Mouse (Mus musculus) hindbrain, embryonic 12.5 days (tissue): ENCODE measurements at regions not wholly inside any gene's neighbourhood (a gene's known extent, or its start where the extent isn't known, plus 50 kb on each side); places are given as distances from the start of the nearest gene placed in this dataset.

ENCODE experiments used
- ATAC-seq: fragments of 200-750 bp; cut with Nextera tagmentation; 2 replicates; pipeline ENCODE4 v1.8.0; 2017; ENCODE audit warnings: moderate TSS enrichment; ENCODE audit not compliant: low FRiP score
- H3K27ac ChIP-seq: fragments of 300-500 bp; sonication (generic); 2 replicates; pipeline ENCODE4 v1.5.1; 2016; ENCODE audit warnings: mild to moderate bottlenecking
- H3K27me3 ChIP-seq: fragments of 300-500 bp; sonication (generic); 2 replicates; pipeline ENCODE4 v1.6.1; 2016; ENCODE audit warnings: mild to moderate bottlenecking
- H3K36me3 ChIP-seq: fragments of 300-500 bp; sonication (generic); 2 replicates; pipeline ENCODE4 v1.6.1; 2016; ENCODE audit warnings: mild to moderate bottlenecking
- H3K4me1 ChIP-seq: fragments of 300-500 bp; sonication (generic); 2 replicates; pipeline ENCODE4 v1.6.1; 2016
- H3K4me2 ChIP-seq: fragments of 300-500 bp; sonication (generic); replicated peaks from 2 replicates; pipeline ENCODE4 v1.6.1; 2016; ENCODE audit warnings: mild to moderate bottlenecking
- H3K4me3 ChIP-seq: fragments of 300-500 bp; sonication (generic); 2 replicates; pipeline ENCODE4 v1.5.1; 2016; ENCODE audit warnings: mild to moderate bottlenecking
- H3K9ac ChIP-seq: fragments of 300-500 bp; sonication (generic); 2 replicates; pipeline ENCODE4 v1.6.1; 2016; ENCODE audit warnings: mild to moderate bottlenecking, moderate library complexity
- H3K9me3 ChIP-seq: fragments of 300-500 bp; sonication (generic); replicated peaks from 2 replicates; pipeline ENCODE4 v1.6.1; 2016; ENCODE audit warnings: mild to moderate bottlenecking
- WGBS: fragments of 180-500 bp; shearing (Covaris S2); methylation state at CpG from one replicate; pipeline ENCODE4 v1.1.7; 2016; 5-methylcytosine and 5-hydroxymethylcytosine counted together

DNA sequence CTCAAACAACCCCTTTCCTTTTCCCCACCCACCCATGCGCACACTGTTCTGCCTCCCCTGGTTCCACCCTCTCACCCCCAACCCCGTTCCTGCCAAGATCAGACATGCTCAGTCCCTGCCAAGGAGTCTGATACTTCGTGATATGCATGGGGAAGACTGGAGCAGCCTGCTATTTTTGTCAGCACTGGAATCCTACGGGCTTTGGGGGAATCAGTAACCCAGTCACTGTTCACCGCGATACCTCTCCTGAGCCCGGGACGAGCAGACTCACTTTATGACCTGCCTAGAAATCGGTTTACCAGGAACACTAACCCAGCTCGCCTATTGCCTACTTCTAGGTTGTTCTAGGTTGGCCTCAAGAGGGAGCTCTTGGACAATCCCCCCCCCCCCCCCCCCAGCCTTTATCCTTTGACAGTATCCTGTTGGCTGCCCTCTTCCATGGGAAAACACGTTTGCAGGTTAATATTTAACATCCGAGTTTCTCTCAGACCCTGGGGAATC lies 110.2 kb downstream of the Ddx11 start:
- Histone ChIP-seq H3K27ac (no peak overlapping the region), H3K36me3 (no peaks in the 10 kb centered on the region), H3K4me2 (no peak overlapping the region), H3K4me3 (no peak overlapping the region), H3K9me3 (no peaks in the 10 kb centered on the region), H3K9ac (no peak overlapping the region), H3K4me1 (0 out of 2 replicates have a peak, but pooled peaks cover 10% of the 10 kb centered on the region), H3K27me3 (no peaks in the 10 kb centered on the region)
- ATAC-seq = no peak
- WGBS = 46% methylated on average over 12 of the region's 12 CpGs

DNA sequence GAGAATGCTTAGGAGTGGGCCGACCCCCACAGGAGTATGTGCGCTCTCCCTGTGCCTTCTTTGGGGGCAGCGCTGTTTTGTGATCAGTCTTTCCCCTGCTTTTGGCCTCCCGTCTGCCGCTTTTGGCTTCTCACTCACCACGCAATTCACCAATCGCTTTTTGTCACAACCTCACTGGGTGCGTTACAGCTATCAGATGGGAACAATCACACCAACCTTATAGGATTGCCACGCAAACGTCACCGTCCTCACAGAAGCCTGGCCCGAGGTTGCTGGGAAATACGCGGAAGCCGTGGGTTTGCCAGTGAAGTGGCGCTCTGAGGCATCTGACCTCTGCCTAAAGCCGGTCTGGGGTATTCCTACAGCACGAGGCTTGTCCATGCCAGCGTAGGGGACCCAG lies 111.1 kb downstream of the Ddx11 start:
- no peak for ATAC-seq
- Histone ChIP-seq H3K27me3 (no peaks in the 10 kb centered on the region), H3K36me3 (no peaks in the 10 kb centered on the region), H3K4me3 (no peak overlapping the region), H3K9ac (no peak overlapping the region), H3K27ac (no peak overlapping the region), H3K4me1 (0 out of 2 replicates have a peak, but pooled peaks cover 10% of the 10 kb centered on the region), H3K4me2 (no peak overlapping the region), H3K9me3 (no peaks in the 10 kb centered on the region)
- 79% methylated on average over 19 of the region's 19 CpGs for WGBS

DNA sequence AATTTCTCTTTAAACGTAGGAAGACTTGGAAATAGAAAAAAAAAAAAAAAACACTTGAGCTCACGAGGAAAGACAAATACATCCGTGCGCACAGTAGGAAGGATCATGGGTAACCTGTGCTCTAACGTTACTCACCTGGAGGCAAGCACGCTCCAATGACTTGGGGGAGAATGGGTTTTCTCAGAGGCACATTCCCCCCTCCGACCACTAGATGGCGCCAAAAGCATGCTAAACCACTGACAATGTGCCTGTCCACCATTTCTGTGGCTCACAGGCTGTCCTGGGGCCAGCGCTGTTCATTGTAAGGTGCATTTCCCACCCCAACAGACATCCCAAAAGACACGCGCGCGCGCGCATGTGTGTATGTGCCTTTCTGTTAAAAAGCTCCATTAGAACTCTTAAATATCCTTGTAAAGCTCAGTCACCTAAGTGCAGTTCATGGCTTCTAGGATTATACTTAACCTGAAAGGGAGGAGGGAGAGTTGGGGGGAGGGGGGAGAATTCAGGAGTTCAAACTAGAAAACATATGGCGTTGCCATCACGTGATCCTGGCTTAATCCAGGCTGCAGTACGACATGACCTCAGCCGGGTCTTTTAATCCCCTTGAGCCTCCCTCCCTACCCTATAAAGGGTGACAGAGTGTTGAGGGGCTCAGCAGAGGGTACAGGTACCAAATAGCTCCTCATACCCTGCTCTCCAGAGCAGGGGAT lies 111.9 kb downstream of the Ddx11 start:
- no peaks in the 10 kb centered on the region for H3K36me3 ChIP-seq
- WGBS = 6% methylated on average over 19 of the region's 19 CpGs
- peak overlapping the region; percentile 22 for H3K4me3 ChIP-seq
- H3K27me3 ChIP-seq = no peaks in the 10 kb centered on the region
- no peaks in the 10 kb centered on the region for H3K9me3 ChIP-seq
- H3K4me2 ChIP-seq = peak overlapping the region; percentile 50
- H3K27ac ChIP-seq = no peak overlapping the region
- peak; percentile 85 for ATAC-seq
- H3K9ac ChIP-seq = 0 out of 2 replicates have a peak overlapping the region, but pooled peaks have one; percentile 38
- H3K4me1 ChIP-seq = 0 out of 2 replicates have a peak, but pooled peaks cover 10% of the 10 kb centered on the region

DNA sequence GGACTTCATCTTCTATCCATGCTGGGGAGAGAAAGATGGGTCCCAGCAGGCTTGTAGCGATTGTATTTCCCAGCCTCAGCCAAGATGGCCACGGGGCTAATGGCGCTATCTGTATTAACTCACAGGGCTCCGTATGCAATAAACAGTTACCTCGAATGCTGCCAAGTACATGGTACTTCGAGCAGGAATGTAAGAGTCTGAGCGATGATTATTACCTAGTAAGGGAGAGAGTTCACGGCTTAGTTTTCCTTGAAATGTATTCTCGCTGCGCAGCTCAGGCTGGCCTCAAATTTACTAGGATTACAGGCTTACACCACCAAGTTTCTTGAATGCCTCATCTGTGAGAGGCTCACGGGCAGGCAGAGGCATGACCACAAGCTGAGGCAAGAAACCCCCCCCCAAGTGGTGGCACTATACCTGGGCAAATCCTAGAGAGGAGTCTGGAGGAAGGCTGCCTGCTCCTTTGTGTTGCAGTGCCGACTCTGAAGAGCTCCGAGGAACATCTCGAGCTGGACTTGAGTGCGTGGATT lies 112.6 kb downstream of the Ddx11 start:
- H3K9me3 ChIP-seq = no peaks in the 10 kb centered on the region
- no peak overlapping the region for H3K9ac ChIP-seq
- ATAC-seq = no peak; the same call in 1 of the 2 replicates
- no peaks in the 10 kb centered on the region for H3K27me3 ChIP-seq
- 0 out of 2 replicates have a peak, but pooled peaks cover 10% of the 10 kb centered on the region for H3K4me1 ChIP-seq
- H3K27ac ChIP-seq = peak overlapping the region; percentile 30; the same call in 1 of the 2 replicates
- H3K36me3 ChIP-seq = no peaks in the 10 kb centered on the region
- 82% methylated on average over 15 of the region's 15 CpGs for WGBS
- H3K4me2 ChIP-seq = peak overlapping the region; percentile 50; the same call in 1 of the 2 replicates
- no peak overlapping the region for H3K4me3 ChIP-seq

DNA sequence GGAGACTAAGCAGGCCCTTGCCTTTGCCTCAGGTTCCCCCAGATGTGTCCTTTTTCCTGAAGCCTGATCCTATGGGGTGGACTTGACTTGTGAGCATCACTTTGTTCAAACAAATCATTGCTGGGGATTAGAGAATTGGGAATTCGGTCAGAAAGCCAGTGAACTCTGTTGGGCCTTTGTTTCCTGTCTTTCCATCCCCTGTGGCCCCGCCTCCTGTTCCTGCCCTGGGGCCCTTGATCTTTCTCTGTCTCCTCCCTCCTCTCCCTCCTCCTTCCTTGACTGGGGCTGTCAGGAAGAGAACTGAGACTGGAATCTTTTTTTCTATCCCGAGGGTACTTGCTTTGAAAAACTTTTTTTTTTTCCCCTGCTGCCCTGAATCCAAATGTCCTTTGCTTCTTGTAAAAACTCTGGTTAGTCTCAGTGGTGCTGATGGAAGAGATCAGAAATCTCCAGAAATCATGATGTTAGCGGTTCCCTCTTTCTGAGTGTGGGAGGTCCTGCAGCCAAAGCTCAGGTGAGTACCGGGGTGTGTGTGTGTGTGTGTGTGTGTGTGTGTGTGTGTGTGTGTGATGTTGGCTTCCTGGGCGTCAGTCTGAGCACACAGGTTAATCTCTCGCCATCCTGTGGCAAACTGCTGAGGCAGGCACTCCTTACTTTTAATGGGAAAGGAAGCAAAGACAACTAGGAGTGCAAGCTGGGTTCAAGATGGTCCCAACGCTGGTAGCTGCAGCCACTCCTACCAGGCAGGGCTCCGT lies 118.7 kb downstream of the Ddx11 start:
- Histone ChIP-seq H3K9me3 (no peaks in the 10 kb centered on the region), H3K27me3 (no peaks in the 10 kb centered on the region), H3K4me2 (peak overlapping the region; percentile 9; the same call in 1 of the 2 replicates), H3K27ac (peak overlapping the region; percentile 62), H3K9ac (no peak overlapping the region), H3K4me1 (peaks cover 18% of the 10 kb centered on the region), H3K4me3 (no peak overlapping the region), H3K36me3 (no peaks in the 10 kb centered on the region)
- ATAC-seq = no peak
- WGBS = 14% methylated on average over 9 of the region's 9 CpGs

DNA sequence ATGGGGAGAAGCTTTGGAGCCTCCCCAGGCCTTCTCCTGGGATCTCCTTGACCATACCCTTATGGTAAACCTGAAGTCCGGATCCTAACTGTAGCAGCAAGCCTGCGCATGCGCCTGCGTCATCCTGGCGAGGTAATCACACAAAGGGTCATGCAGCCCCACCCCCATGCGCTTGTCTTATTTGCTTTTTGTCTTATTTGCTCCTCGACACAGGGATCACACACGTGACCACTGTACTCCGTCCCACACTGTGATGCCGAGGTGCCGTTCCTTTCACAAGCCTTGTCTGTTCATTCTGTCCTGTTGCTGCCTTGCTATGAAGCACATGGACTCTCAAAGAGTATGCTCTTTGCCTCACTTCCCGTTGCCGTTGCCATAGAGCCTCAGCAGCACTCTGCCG lies 120.9 kb downstream of the Ddx11 start:
- no peak overlapping the region for H3K9ac ChIP-seq
- H3K9me3 ChIP-seq = no peaks in the 10 kb centered on the region
- no peak overlapping the region for H3K4me2 ChIP-seq
- H3K4me3 ChIP-seq = no peak overlapping the region
- H3K4me1 ChIP-seq = peaks cover 18% of the 10 kb centered on the region
- H3K36me3 ChIP-seq = no peaks in the 10 kb centered on the region
- no peaks in the 10 kb centered on the region for H3K27me3 ChIP-seq
- ATAC-seq = no peak
- WGBS = 94% methylated on average over 14 of the region's 14 CpGs
- no peak overlapping the region for H3K27ac ChIP-seq

DNA sequence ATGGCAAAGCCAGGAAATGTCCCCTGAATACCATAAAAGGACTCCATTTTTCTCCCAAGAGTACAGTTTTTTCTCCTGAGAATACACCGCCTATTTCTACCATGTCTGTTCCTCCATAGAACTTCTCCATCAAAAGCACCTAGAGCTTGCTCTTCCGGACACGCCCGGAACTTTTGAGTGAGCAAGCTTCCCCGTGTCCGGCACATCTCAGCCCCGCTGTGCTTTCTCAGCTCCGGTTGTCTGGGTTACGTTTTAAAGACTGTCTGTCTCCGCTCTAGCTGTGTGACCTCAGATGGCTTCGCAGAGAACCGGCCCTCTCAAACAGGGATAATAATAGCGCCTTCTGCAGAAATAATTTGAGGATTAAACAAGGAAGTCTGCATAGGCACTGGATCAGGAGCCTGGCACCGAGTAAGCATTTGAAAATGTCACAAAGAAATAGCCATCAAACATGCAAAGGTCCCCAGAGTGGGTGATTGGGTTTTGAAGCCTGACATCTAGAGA lies 122.8 kb downstream of the Ddx11 start:
- Histone ChIP-seq H3K4me2 (no peak overlapping the region), H3K9me3 (no peaks in the 10 kb centered on the region), H3K27ac (no peak overlapping the region), H3K4me1 (peaks cover 18% of the 10 kb centered on the region), H3K4me3 (no peak overlapping the region), H3K36me3 (no peaks in the 10 kb centered on the region), H3K27me3 (no peaks in the 10 kb centered on the region), H3K9ac (no peak overlapping the region)
- ATAC-seq = no peak
- 75% methylated on average over 14 of the region's 14 CpGs for WGBS

DNA sequence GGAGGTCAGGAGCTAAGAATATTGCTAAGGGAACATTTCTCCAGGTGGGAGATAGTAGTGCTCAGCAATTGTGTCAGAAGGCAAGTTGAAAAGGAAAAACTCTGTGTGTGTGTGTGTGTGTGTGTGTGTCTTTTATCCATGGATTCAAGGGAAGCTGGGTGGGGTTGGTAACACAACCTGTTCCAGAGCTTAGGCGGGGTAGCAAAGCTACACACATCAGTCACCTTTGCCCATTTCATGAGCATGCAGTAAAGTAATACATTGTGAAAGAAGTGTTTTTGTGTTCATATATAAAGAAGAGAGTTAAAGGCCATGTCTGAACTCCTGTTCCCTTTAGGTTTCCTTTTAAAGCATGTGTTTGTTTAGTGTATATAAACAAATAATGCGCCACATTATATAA lies 128.2 kb downstream of the Ddx11 start:
- H3K27ac ChIP-seq = no peak overlapping the region

DNA sequence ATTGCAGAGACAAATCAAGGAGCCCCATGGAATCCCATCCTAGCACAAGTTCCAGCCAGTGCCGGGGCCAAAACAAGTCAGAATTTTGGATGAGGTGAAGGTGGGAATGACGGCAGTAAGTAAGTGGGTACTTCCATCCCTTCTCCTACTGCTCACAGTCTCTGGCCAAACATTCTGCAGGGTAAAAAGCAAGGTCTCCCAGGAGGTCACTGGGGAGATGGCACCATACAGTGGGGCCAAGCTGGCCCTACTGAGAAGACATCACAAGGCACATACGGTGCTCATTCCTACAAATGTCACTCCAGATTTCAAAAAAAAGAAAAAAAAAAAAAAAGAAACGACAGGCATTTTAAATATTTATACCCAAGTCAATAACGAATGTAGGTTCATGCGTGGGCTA lies 129.6 kb downstream of the Ddx11 start:
- no peaks in the 10 kb centered on the region for H3K36me3 ChIP-seq
- H3K4me2 ChIP-seq = no peak overlapping the region
- no peak for ATAC-seq
- WGBS = 90% methylated on average over 6 of the region's 6 CpGs
- H3K4me1 ChIP-seq = no peaks in the 10 kb centered on the region
- no peaks in the 10 kb centered on the region for H3K27me3 ChIP-seq
- no peak overlapping the region for H3K27ac ChIP-seq
- H3K4me3 ChIP-seq = no peak overlapping the region
- H3K9me3 ChIP-seq = no peaks in the 10 kb centered on the region
- no peak overlapping the region for H3K9ac ChIP-seq

More for the DNA sequence above, 128.2 kb downstream of the Ddx11 start:
- no peak for ATAC-seq
- Histone ChIP-seq H3K9me3 (no peaks in the 10 kb centered on the region), H3K4me3 (no peak overlapping the region), H3K9ac (no peak overlapping the region), H3K27me3 (no peaks in the 10 kb centered on the region), H3K4me1 (no peaks in the 10 kb centered on the region), H3K36me3 (no peaks in the 10 kb centered on the region), H3K4me2 (no peak overlapping the region)
- 98% methylated on average over 2 of the region's 2 CpGs for WGBS

DNA sequence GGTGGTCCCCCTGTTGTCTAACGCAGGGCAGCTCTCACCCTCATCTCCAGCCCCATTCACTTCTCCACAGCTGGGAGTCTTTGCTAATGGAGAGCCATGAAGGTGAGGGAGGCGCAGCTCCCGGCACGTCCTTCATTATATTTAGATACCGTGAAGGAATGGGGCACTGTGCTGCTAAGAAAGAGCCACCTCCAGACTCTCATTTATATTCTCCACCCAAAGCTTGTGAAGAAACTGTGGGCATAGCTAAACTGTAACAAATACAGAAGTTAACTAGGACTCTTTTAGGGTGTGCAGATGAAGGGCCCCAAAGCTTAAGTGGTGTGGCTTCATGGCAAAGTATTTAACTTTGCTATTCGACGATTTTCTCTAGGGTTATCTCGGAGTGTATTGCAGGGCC lies 136.4 kb downstream of the Ddx11 start:
- no peak for ATAC-seq
- no peaks in the 10 kb centered on the region for H3K27me3 ChIP-seq
- no peaks in the 10 kb centered on the region for H3K36me3 ChIP-seq
- H3K9me3 ChIP-seq = no peaks in the 10 kb centered on the region
- H3K9ac ChIP-seq = no peak overlapping the region
- H3K4me1 ChIP-seq = no peaks in the 10 kb centered on the region
- 60% methylated on average over 8 of the region's 8 CpGs for WGBS
- no peak overlapping the region for H3K4me2 ChIP-seq
- no peak overlapping the region for H3K27ac ChIP-seq
- H3K4me3 ChIP-seq = no peak overlapping the region

DNA sequence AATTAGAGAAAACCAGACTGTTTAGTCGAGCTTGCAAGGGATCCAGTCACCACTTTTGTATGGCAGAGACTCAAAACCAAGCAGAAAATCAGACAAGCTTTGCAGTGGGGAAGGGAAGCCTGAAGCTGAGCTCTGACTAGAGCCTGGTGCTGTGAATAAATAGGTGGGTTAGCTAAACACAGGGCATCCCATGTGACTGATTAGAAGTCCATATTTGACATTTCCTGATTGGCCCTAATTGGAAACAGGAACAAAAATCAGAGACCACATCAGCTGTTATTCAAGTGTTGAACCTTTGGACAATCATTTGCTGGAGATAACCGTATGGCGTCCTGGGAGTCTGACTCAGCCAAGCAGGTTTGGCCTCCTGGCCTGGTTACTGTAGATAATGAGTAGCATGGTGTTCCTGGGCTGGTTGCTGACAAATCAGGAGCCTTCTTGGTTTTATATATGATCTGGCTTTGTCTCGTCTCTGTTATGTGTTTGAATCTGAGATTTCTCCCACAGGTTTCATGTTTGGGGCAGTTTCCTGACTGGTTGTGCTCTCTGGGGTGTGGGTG lies 139.4 kb downstream of the Ddx11 start:
- no peaks in the 10 kb centered on the region for H3K27me3 ChIP-seq
- no peak overlapping the region for H3K9ac ChIP-seq
- H3K4me2 ChIP-seq = no peak overlapping the region
- H3K27ac ChIP-seq = no peak overlapping the region
- peaks cover 7% of the 10 kb centered on the region for H3K4me1 ChIP-seq
- no peak for ATAC-seq
- no peaks in the 10 kb centered on the region for H3K36me3 ChIP-seq
- H3K9me3 ChIP-seq = no peaks in the 10 kb centered on the region
- no peak overlapping the region for H3K4me3 ChIP-seq
- 82% methylated on average over 4 of the region's 4 CpGs for WGBS

DNA sequence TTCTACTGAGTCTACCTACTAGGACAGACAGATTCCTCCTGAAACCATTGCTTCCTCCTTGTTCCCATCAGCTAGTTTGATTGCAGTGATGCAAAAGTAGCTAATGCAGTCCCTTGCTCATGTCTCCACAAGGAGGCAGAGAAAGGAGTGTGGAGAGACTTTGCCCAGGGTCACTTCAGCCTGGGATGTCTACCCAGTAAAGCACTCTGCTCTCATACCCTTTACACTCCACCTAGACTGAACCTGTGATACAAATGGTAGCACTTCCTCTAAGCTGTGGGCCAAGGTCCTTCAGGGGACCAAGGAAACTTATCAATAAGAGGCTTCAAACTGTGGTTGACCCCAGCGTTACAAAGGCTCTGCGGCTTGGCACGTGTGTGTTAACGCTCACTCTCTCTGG lies 140.1 kb downstream of the Ddx11 start:
- no peaks in the 10 kb centered on the region for H3K36me3 ChIP-seq
- 90% methylated on average over 4 of the region's 4 CpGs for WGBS
- ATAC-seq = no peak

More for the DNA sequence above, 140.1 kb downstream of the Ddx11 start:
- peaks cover 7% of the 10 kb centered on the region for H3K4me1 ChIP-seq
- H3K27ac ChIP-seq = no peak overlapping the region
- H3K9me3 ChIP-seq = no peaks in the 10 kb centered on the region
- no peak overlapping the region for H3K4me2 ChIP-seq
- 0 out of 2 replicates have a peak, but pooled peaks cover under 1% of the 10 kb centered on the region for H3K27me3 ChIP-seq
- no peak overlapping the region for H3K4me3 ChIP-seq
- no peak overlapping the region for H3K9ac ChIP-seq
